Mouse (Mus musculus): Measurements from ENCODE around the gene Emc8. TPM values are rescaled to one million over a fixed set of nuclear protein-coding genes. Genes with fewer than 3 reads are reported as not detected.

Gene Emc8
- 76.4 TPM for polyA plus RNA-seq (2017; shearing (Covaris generic))

GRCm38 (mm10) chr8:120668374-120668905 is at the start of gene Emc8:
Emc8 (minus strand) TSS chr8:120668573.

GRCm38 (mm10) chr8:120667561-120668373 is 606 bp downstream of the Emc8 start, which contains the start of the genes Gm27021 and Cox4i1:
Gm27021 (minus strand) TSS chr8:120668079.
Cox4i1 (plus strand) TSS chr8:120668222.

GRCm38 (mm10) chr8:120647532-120647931 is 20.8 kb downstream of the Emc8 start, which contains the start of gene 1190005I06Rik:
1190005I06Rik (minus strand) TSS chr8:120647632.

Other genes with a start within 250 kb of the Emc8 start
- 15.8 TPM for gene Gins2, start 79.3 kb downstream of the Emc8 start, polyA plus RNA-seq (2017; shearing (Covaris generic))
- not detected for gene 1190005I06Rik, start 20.9 kb downstream of the Emc8 start, polyA plus RNA-seq (2017; shearing (Covaris generic))
- gene Gm27021, start 494 bp downstream of the Emc8 start, polyA plus RNA-seq (2017; shearing (Covaris generic)) = not detected
- 774 TPM for gene Cox4i1, start 351 bp downstream of the Emc8 start, polyA plus RNA-seq (2017; shearing (Covaris generic))
- gene Irf8, start 67.8 kb upstream of the Emc8 start, polyA plus RNA-seq (2017; shearing (Covaris generic)) = 53.9 TPM